Mouse (Mus musculus) skeletal muscle tissue, postnatal 0 days (tissue): Measurements from ENCODE around the gene Pcsk5. TPM values are rescaled to one million over a fixed set of nuclear protein-coding genes. Genes with fewer than 3 reads are reported as not detected.

ENCODE experiments used
- polyA plus RNA-seq: library from polyadenylated mRNA; unstranded; fragments of >200 nt; fragmentation: Nextera tagmentation; extraction: Ambion mirVana; gene quantifications from 2 replicates; pipeline ENCODE4 v1.2.1, GENCODE M21; 2015

The Pcsk5 gene
- polyA plus RNA-seq = 7.7 and 8.2 TPM in 2 replicates

GRCm38 (mm10) chr19:17837471-17837859 lies at the start of gene Pcsk5:
Gene Pcsk5 (minus strand): TSS chr19:17837632.

GRCm38 (mm10) chr19:17393841-17394591 lies 443.4 kb downstream of the Pcsk5 start, which contains the start of gene Rfk:
Gene Rfk (plus strand): TSS chr19:17394043.

